Mouse (Mus musculus) embryo, embryonic 11 days (tissue): Measurements from ENCODE around the gene Ccdc9b.

Experiments used
- DNase-seq: peaks from one replicate; pipeline ENCODE4 v3.0.0-alpha.2; 2015

Gene Ccdc9b

GRCm38 (mm10) chr2:118775846-118776245, 13.4 kb upstream of the Ccdc9b start:
- DNase-seq = no peak

GRCm38 (mm10) chr2:118775396-118775795, 12.9 kb upstream of the Ccdc9b start:
- DNase-seq = no peak

DNA sequence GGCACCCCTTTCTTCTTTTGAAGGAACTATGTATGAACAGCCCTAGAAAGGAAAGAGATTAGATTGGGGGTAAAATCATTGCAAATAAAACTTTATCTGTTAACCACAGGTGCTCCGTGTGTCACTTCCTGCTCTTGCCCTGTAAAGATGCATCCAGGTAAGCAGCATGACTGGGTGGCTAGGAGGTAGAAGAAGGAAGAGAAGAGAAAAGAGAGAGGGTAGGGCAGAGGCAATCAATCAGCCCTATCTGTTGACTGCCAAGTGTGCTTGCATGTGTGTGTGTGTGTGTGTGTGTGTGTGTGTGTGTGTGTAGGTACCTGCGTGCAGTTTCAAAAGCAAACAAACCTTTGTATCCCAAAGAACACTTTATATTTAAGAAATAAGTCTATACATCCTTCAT, 12.1 kb upstream of the Ccdc9b start:
- no peak for DNase-seq

DNA sequence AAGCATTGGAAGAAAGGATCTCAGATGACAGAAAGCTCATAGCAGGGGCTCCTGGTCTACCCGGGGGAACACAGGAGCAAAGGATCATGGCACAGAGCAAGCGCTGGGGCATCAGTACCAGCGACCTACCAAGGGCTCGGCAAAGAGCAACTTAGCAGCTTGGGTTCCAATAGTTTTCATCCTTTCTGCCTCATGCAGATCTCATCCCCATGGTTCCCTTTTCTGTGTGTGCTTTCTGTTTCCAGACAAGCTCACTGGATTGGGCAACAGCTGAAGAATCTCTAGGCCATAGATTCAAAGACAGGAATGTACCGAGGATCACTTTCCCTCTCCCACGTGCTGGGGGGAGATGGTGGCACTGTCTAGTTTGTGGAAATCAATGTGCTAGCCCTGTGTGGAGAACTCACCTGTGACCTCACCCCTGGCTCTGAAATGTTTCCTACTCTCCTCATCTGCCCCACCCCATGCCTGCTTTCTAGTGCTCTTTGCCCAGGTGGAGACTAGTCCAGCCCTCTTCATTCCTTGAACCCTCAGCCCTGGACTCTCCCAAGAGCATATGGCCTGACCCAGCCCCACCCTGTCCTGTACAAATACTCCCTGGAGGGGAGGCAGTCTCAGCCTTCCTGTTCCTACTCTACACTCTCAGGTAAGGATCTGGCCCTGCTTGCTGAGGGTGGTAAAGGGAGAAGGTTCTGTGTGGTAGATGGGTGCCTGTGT, 9.9 kb upstream of the Ccdc9b start, which contains the start of gene Phgr1:
Gene Phgr1 (plus strand): TSS at position 612 of the 717 bp plus-strand sequence.
- DNase-seq = no peak

DNA sequence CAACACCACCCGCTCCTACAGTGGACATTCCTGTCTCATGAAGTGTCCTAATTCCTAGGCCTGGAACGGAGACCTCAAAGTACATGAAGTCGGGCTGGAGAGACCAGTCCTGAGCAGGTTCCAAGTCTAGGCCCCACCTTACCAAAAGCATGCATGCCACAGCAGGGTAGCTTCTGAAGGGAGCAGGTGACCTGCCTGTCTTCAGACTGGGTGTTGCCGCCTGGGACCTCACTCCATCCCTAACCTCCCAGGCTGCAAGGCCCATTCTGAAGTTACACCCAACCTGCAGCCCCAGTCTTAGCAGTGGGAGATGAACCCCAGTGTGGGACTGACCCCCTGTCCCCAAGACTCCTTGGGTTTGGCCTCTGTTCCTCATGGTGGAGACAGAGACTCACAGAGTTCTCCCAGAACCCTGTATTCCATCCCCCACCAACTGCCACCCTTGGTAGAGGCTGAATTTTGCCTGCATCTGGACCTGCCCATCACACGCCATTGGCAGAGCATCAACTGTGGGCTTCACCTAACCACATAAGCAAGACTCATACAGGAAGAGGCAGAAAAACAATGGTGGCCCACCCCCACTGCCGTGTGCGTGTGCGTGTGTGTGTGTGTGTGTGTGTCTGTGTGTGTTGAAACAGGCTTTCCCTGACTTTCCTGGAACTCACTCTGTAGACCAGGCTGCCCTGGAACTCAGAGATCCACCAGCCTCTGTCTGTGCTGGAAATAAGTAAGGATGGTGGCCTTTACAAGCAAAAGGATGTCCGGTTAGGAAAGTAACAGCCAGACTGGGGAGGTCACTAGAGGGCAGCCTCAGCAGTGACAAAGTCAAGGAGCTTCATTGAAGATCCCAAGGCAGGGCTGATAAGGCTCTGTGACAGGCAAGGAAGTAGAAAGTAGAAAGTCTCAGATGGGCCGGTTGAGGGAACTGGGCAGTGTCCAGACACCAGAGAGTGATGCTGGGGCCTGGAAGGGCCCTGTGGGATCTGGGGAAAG, 3.9 kb upstream of the Ccdc9b start:
- no peak for DNase-seq

- no peak for DNase-seq
These were observed 2.4 kb upstream of the Ccdc9b start for GRCm38 (mm10) chr2:118764875-118765274.

GRCm38 (mm10) chr2:118764094-118764831, 1.8 kb upstream of the Ccdc9b start:
- DNase-seq = peak; percentile 80

GRCm38 (mm10) chr2:118763469-118763868, 1.0 kb upstream of the Ccdc9b start:
- no peak for DNase-seq

DNA sequence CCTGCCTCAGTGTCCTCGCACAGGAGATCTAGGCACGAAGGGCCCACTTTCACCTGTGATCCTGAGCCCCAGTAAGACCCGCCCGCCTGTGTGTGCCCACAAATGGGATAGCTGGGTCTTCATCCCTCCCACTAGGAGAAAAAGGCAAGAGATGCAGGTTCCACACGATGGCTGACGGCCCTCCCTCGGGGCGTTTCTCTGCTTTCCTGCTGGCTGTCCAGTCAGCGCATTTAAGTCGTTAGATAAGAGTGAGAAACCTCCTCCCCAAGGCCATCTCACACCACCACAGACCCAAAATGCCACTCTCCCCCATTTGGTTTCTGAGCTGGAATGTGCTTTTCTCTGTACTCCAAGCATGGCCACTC, 305 bp upstream of the Ccdc9b start:
- DNase-seq = no peak

DNA sequence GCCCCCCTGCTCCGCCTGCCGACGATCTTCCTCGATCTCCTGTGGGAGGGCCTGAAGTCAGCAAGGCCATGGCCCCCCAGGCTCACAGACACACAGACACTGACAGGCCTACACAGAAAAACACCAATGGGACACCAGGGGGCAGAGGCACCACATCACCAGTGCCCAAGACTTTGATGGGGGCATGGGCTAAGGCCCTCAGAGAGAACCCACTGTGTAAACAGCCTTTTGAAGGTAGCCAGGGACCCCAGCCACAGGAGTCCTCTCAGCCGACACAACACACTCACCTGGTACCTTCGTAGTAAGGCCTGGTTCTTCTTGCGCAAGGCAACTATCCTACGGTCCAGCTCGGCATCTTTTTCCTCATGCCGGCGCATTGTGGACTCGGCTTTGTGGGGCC, 1.1 kb downstream of the Ccdc9b start:
- no peak for DNase-seq

DNA sequence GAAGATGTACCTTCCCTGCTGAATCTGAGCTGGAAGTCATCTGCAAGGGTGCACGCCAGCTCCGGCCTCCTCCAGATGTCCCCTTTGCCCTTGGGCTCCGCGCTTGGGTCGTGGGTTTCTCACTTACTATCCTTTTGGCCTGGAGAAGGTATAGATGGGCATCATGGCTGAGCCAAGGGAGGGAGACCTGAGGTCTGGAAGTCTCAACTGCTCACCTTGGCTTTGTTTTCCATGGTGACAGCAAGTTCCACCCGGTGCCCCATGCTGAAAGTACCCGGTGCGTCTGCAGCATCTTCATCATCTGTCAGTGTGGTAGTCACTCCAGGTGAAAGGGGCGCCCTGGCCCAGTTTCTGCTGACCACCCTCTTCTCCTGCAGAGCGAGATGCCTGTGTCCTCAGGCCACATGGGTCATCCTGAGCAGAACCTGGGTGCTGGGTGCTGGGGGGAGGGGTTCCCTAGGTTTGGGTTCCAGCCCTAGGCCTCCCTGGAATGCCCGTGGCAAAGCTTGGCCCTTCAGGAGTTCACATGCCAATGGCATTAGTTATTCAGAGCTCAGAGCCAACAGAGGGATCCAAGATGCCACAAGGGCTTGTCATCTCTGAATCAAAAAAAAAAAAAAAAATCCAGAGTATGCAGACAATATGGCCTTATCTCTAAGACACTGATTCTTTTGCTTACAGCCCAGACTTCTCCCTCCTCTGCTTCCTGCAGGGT, 2.0 kb downstream of the Ccdc9b start:
- no peak for DNase-seq

GRCm38 (mm10) chr2:118759828-118760227, 2.6 kb downstream of the Ccdc9b start:
- DNase-seq = peak; percentile 77

DNA sequence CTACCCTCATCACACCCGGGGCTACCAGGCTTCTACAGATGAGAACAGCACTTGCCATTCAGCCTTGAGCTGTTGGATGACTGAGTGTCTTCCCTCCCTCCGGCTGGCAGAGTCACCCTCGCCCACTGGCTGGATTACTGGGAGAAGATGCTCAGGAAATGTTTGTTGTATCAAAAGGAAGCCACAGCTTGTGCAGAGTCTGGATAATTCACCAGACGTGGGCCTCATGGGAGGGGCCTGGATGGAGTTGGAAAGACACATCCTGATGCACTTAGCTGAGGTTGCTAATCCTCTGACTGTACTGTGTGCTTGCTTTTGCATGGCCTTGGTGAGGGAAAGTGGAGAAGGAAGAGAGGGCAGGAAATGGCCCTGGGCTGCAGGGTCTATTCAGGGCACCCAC, 6.4 kb downstream of the Ccdc9b start:
- no peak for DNase-seq

GRCm38 (mm10) chr2:118755407-118755806, 7.1 kb downstream of the Ccdc9b start:
- DNase-seq = no peak

GRCm38 (mm10) chr2:118754143-118754542, 8.3 kb downstream of the Ccdc9b start:
- no peak for DNase-seq

GRCm38 (mm10) chr2:118752792-118753108, 9.7 kb downstream of the Ccdc9b start:
- no peak for DNase-seq

GRCm38 (mm10) chr2:118751896-118752791, 10.3 kb downstream of the Ccdc9b start:
- DNase-seq = no peak

- no peak for DNase-seq
These were observed 12.0 kb downstream of the Ccdc9b start for GRCm38 (mm10) chr2:118750476-118750875.

DNA sequence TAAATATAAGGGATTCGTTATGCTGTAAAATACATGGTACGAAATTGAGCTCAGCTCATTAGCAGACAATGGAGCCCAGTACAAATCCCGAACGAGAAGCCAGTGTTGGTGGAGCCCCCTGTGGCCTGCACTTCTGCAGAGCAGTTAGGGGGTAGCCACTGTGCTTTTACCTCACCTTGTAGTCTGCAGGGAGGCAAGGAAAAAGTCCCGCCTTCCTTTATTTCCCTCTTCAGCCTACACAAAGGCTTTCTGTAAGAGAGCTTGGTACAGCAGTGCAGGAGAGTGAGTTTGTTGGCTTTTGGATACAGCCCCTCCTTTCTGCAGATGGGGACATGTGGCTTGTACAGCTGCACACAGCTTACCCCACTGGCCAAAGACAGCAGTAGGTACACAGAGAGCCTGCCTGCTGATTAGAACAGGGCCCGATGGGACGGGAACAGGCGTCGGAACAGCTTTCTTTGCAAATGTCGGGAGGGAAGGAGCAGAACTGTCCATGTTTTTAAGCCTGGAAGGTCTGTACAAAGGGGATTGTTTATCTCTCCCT, 13.0 kb downstream of the Ccdc9b start:
- DNase-seq = no peak

- no peak for DNase-seq
These were observed 15.0 kb downstream of the Ccdc9b start for GRCm38 (mm10) chr2:118747301-118747960.
